Mouse (Mus musculus): ENCODE measurements around the gene Rassf3. TPM values are rescaled to one million over a fixed set of nuclear protein-coding genes. Genes with fewer than 3 reads are reported as not detected.

Rassf3 gene
- total RNA-seq, 1 experiment from 2014 or later: 93.0 TPM

GRCm38 (mm10) chr10:121436258-121436645 is 39.9 kb downstream of the Rassf3 start:
- no peak for ATAC-seq (replicated peaks; ENCODE audit: insufficient number of reproducible peaks, low FRiP score, low TSS enrichment, poor library complexity, severe bottlenecking)

GRCm38 (mm10) chr10:121435546-121436257 is 40.4 kb downstream of the Rassf3 start:
- no peak for ATAC-seq (replicated peaks; ENCODE audit: insufficient number of reproducible peaks, low FRiP score, low TSS enrichment, poor library complexity, severe bottlenecking)

- no peak for ATAC-seq (replicated peaks; ENCODE audit: insufficient number of reproducible peaks, low FRiP score, low TSS enrichment, poor library complexity, severe bottlenecking)
Observed at GRCm38 (mm10) chr10:121434441-121435103, 41.6 kb downstream of the Rassf3 start.

GRCm38 (mm10) chr10:121432635-121433280 is 43.4 kb downstream of the Rassf3 start:
- ATAC-seq (replicated peaks; ENCODE audit: insufficient number of reproducible peaks, low FRiP score, low TSS enrichment, poor library complexity, severe bottlenecking): no peak

- no peak for ATAC-seq (replicated peaks; ENCODE audit: insufficient number of reproducible peaks, low FRiP score, low TSS enrichment, poor library complexity, severe bottlenecking)
Observed at GRCm38 (mm10) chr10:121432041-121432634, 44.0 kb downstream of the Rassf3 start.

GRCm38 (mm10) chr10:121430764-121431540 is 45.2 kb downstream of the Rassf3 start:
- no peak for ATAC-seq (replicated peaks; ENCODE audit: insufficient number of reproducible peaks, low FRiP score, low TSS enrichment, poor library complexity, severe bottlenecking)

- no peak for ATAC-seq (replicated peaks; ENCODE audit: insufficient number of reproducible peaks, low FRiP score, low TSS enrichment, poor library complexity, severe bottlenecking)
Observed at GRCm38 (mm10) chr10:121429981-121430682, 46.0 kb downstream of the Rassf3 start.

- ATAC-seq (replicated peaks; ENCODE audit: insufficient number of reproducible peaks, low FRiP score, low TSS enrichment, poor library complexity, severe bottlenecking): no peak
Observed at GRCm38 (mm10) chr10:121429581-121429980, 46.6 kb downstream of the Rassf3 start.

GRCm38 (mm10) chr10:121429089-121429488 is 47.1 kb downstream of the Rassf3 start:
- ATAC-seq (replicated peaks; ENCODE audit: insufficient number of reproducible peaks, low FRiP score, low TSS enrichment, poor library complexity, severe bottlenecking): no peak

GRCm38 (mm10) chr10:121428011-121428711 is 48.0 kb downstream of the Rassf3 start:
- ATAC-seq (replicated peaks; ENCODE audit: insufficient number of reproducible peaks, low FRiP score, low TSS enrichment, poor library complexity, severe bottlenecking): no peak

- ATAC-seq (replicated peaks; ENCODE audit: insufficient number of reproducible peaks, low FRiP score, low TSS enrichment, poor library complexity, severe bottlenecking): no peak
Observed at GRCm38 (mm10) chr10:121427136-121427535, 49.0 kb downstream of the Rassf3 start.

GRCm38 (mm10) chr10:121426458-121427070 is 49.6 kb downstream of the Rassf3 start:
- ATAC-seq (replicated peaks; ENCODE audit: insufficient number of reproducible peaks, low FRiP score, low TSS enrichment, poor library complexity, severe bottlenecking): no peak

GRCm38 (mm10) chr10:121425506-121426025 is 50.6 kb downstream of the Rassf3 start:
- ATAC-seq (replicated peaks; ENCODE audit: insufficient number of reproducible peaks, low FRiP score, low TSS enrichment, poor library complexity, severe bottlenecking): no peak

- ATAC-seq (replicated peaks; ENCODE audit: insufficient number of reproducible peaks, low FRiP score, low TSS enrichment, poor library complexity, severe bottlenecking): no peak
Observed at GRCm38 (mm10) chr10:121425079-121425478, 51.1 kb downstream of the Rassf3 start.

GRCm38 (mm10) chr10:121424455-121424854 is 51.7 kb downstream of the Rassf3 start:
- no peak for ATAC-seq (replicated peaks; ENCODE audit: insufficient number of reproducible peaks, low FRiP score, low TSS enrichment, poor library complexity, severe bottlenecking)

GRCm38 (mm10) chr10:121423541-121424349 is 52.4 kb downstream of the Rassf3 start:
- no peak for ATAC-seq (replicated peaks; ENCODE audit: insufficient number of reproducible peaks, low FRiP score, low TSS enrichment, poor library complexity, severe bottlenecking)

All from monocyte, adult 5-6 weeks (primary cell).